Mouse (Mus musculus): ENCODE data around the gene Selenow.

Gene Selenow

GRCm38 (mm10) chr7:15922220-15922773, at the start of gene Selenow:
TSS of gene Selenow (minus strand) at chr7:15922402.
- in situ Hi-C loops (cut with MboI, MseI) = no loop called here

GRCm38 (mm10) chr7:15969674-15970073, 47.5 kb upstream of the Selenow start:
- in situ Hi-C loops (cut with MboI, MseI) = loop anchor here (5.0 kb wide), 1 partner anchor 37 kb away; no protein-coding TSS in a partner anchor

GRCm38 (mm10) chr7:15968322-15968721, 46.1 kb upstream of the Selenow start:
- in situ Hi-C loops (cut with MboI, MseI) = no loop called here

GRCm38 (mm10) chr7:15967312-15967711, 45.1 kb upstream of the Selenow start, which contains the start of gene Ehd2:
TSS of gene Ehd2 (minus strand) at chr7:15967567.
- in situ Hi-C loops (cut with MboI, MseI) = no loop called here

GRCm38 (mm10) chr7:15966489-15966888, 44.3 kb upstream of the Selenow start:
- in situ Hi-C loops (cut with MboI, MseI) = no loop called here

GRCm38 (mm10) chr7:15963798-15964652, 41.8 kb upstream of the Selenow start:
- in situ Hi-C loops (cut with MboI, MseI) = no loop called here

GRCm38 (mm10) chr7:15962311-15963288, 40.4 kb upstream of the Selenow start:
- in situ Hi-C loops (cut with MboI, MseI) = no loop called here

GRCm38 (mm10) chr7:15961798-15962197, 39.6 kb upstream of the Selenow start:
- in situ Hi-C loops (cut with MboI, MseI) = no loop called here

GRCm38 (mm10) chr7:15961239-15961638, 39.0 kb upstream of the Selenow start:
- in situ Hi-C loops (cut with MboI, MseI) = no loop called here

- in situ Hi-C loops (cut with MboI, MseI) = no loop called here
Measured at GRCm38 (mm10) chr7:15960691-15961090, 38.5 kb upstream of the Selenow start.

- in situ Hi-C loops (cut with MboI, MseI) = no loop called here
Measured at GRCm38 (mm10) chr7:15956143-15956542, 33.9 kb upstream of the Selenow start.

- in situ Hi-C loops (cut with MboI, MseI) = no loop called here
Measured at GRCm38 (mm10) chr7:15955509-15955908, 33.3 kb upstream of the Selenow start.

GRCm38 (mm10) chr7:15954978-15955443, 32.8 kb upstream of the Selenow start:
- in situ Hi-C loops (cut with MboI, MseI) = no loop called here

GRCm38 (mm10) chr7:15954436-15954835, 32.2 kb upstream of the Selenow start:
- in situ Hi-C loops (cut with MboI, MseI) = no loop called here

GRCm38 (mm10) chr7:15953307-15954074, 31.3 kb upstream of the Selenow start:
- in situ Hi-C loops (cut with MboI, MseI) = no loop called here

GRCm38 (mm10) chr7:15952416-15952815, 30.2 kb upstream of the Selenow start:
- in situ Hi-C loops (cut with MboI, MseI) = no loop called here

- in situ Hi-C loops (cut with MboI, MseI) = no loop called here
Measured at GRCm38 (mm10) chr7:15950008-15950407, 27.8 kb upstream of the Selenow start.

- in situ Hi-C loops (cut with MboI, MseI) = no loop called here
Measured at GRCm38 (mm10) chr7:15949216-15949790, 27.1 kb upstream of the Selenow start.

- in situ Hi-C loops (cut with MboI, MseI) = no loop called here
Measured at GRCm38 (mm10) chr7:15948381-15948941, 26.3 kb upstream of the Selenow start.

GRCm38 (mm10) chr7:15947653-15948260, 25.6 kb upstream of the Selenow start:
- in situ Hi-C loops (cut with MboI, MseI) = no loop called here
